Mouse (Mus musculus): Measurements from ENCODE around the gene Olfr287. TPM values are rescaled to one million over a fixed set of nuclear protein-coding genes. Genes with fewer than 3 reads are reported as not detected.

The Olfr287 gene
- not detected in 2 replicates for polyA plus RNA-seq (2015; fragmentation: Nextera tagmentation; extraction: Ambion mirVana)

DNA sequence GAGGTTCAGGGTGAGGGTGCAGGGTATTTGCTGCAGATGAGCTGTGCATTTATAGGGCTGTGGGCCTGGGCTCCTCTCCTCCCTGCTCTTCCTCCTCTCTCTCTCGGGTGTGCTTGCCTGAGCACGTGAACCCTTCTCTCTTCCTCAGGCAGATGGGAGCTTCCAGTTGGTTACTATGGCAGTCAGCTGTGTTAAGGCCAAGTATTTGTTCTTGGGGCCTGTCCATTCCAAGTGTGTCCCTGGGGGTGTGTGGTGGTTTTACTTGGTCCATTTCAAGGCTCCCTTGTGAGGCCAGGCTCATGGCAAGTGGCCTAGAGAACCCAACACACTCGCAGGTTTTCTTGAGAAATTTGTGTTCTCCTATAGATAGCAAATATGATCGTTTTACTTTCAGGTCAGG is at the start of gene Olfr287, which contains the start of gene Gm44579:
Gene Olfr287, minus strand, starts transcription at position 180 of the 400 bp plus-strand sequence.
Gene Gm44579, minus strand, starts transcription at position 101 of the 400 bp plus-strand sequence.

DNA sequence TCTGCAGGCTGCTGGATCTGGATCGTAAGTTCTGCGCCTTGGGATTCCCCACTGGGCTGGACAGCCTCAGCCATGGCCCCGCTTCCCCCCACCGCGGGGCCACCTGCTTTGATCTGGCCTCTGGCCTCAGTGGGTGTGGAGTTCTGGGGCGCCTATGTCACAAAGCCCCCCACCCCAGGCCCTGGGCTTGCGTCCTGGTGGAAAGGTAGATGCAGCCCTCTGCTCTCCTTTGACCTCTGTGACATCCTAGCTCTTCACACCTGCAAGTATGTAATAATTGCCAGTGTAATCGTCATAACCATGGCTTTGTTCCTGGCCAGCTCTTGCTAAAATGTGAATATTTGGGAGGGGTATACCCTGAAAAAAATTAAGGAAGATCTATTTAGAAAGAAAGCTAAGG is 36.3 kb upstream of the Olfr287 start, which contains the start of gene H1fnt:
Gene H1fnt, minus strand, starts transcription at position 101 of the 400 bp plus-strand sequence.

DNA sequence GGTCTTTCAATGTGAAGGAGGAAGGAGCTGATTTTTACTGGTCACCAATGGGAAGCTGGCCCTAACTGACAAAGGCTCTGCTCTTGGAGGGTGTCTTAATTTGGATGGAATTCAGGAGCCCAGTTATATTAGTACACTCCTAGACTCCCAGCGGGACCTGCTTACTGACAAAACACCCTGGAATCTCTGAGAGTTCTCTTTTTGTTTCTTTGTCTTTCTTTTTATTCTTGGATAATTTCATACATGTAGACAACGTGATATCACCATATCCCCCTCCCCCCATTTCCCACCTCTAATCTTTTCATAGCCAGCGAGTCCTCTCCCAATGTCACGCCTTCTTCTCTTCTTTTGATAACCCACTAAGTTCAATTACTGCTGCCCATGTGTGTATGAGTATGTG is 13.5 kb upstream of the Olfr287 start, which contains the start of gene Olfr286:
Gene Olfr286, minus strand, starts transcription at position 101 of the 400 bp plus-strand sequence.

GRCm38 (mm10) chr15:98195442-98195841 is 25.4 kb downstream of the Olfr287 start, which contains the start of gene Olfr288:
TSS of gene Olfr288 (minus strand) at chr15:98195542.

DNA sequence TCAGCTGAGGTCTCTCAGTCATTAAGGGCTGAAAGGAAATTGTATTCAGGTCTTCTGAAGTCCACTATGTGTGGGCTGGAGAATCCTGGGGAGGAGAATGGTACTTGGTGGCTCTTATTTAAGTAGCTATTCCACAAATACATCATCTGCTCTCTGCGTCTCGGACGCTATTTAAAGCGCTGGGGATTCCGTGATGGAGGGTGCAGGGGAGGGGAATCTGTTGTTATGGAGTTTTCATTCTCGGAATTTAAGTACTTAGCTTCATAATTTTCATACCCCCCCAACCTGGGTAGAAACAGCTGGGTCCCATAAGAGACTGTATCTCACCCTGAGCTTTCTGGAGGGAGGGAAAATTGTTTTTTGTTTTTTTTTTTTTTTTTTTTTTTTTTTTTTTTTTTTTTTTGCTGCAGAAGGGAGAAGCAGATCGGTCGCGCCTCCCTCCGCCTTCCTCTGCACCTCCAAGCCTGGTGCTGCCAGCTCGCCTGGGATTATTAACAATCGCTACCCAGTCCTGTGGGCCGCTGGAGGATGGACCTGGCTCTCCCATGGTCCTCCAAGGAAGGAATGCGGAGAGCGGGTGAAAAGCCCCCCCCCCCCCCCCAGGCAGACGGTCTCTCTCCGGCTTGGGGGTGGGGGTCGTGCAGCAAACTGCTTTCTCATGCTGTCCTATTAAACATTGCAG is 53.8 kb downstream of the Olfr287 start, which contains the start of gene Ccdc184:
Gene Ccdc184, plus strand, starts transcription at position 196 of the 682 bp plus-strand sequence.

DNA sequence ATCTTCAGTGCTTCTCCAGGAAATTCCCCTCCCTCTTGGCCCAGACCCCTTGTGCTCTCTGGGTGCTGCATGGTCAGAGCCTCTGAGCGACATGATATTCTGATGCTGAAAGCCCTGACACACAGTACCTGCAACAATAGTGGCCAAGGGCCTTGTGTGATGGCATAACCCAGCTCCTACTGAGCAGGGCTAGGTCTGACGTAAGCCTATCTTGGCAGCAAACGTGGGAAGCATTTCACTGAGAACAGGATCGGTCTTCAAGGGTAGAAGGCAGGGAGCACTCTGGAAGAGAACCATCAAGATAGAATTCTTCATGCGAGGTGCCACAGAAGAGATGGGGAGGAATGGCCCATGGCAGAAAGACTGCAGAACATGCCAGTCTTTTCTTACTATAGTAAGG is 55.3 kb downstream of the Olfr287 start, which contains the start of gene Asb8:
Gene Asb8, minus strand, starts transcription at position 101 of the 400 bp plus-strand sequence.

Other genes starting within 250 kb of the Olfr287 start
- 0.04 TPM in 1 of 2 replicates, not detected in the other for gene Col2a1, start 216.4 kb downstream of the Olfr287 start, polyA plus RNA-seq (2015; fragmentation: Nextera tagmentation; extraction: Ambion mirVana)
- gene Pfkm, start 128.5 kb downstream of the Olfr287 start, polyA plus RNA-seq (2015; fragmentation: Nextera tagmentation; extraction: Ambion mirVana), result 25.9 and 26.0 TPM in 2 replicates
- 16.4 and 18.6 TPM in 2 replicates for gene Senp1, start 127.3 kb downstream of the Olfr287 start, polyA plus RNA-seq (2015; fragmentation: Nextera tagmentation; extraction: Ambion mirVana)
- gene Asb8, start 55.4 kb downstream of the Olfr287 start, polyA plus RNA-seq (2015; fragmentation: Nextera tagmentation; extraction: Ambion mirVana), result 23.8 and 26.0 TPM in 2 replicates
- 0.07 TPM in 1 of 2 replicates, not detected in the other for gene Ccdc184, start 53.9 kb downstream of the Olfr287 start, polyA plus RNA-seq (2015; fragmentation: Nextera tagmentation; extraction: Ambion mirVana)
- not detected in 2 replicates for gene Olfr288, start 25.5 kb downstream of the Olfr287 start, polyA plus RNA-seq (2015; fragmentation: Nextera tagmentation; extraction: Ambion mirVana)
- not detected in 2 replicates for gene Gm44579, start 79 bp downstream of the Olfr287 start, polyA plus RNA-seq (2015; fragmentation: Nextera tagmentation; extraction: Ambion mirVana)
- not detected in 2 replicates for gene Olfr286, start 13.4 kb upstream of the Olfr287 start, polyA plus RNA-seq (2015; fragmentation: Nextera tagmentation; extraction: Ambion mirVana)
- not detected in 2 replicates for gene H1fnt, start 36.2 kb upstream of the Olfr287 start, polyA plus RNA-seq (2015; fragmentation: Nextera tagmentation; extraction: Ambion mirVana)
- gene Zfp641, start 75.1 kb upstream of the Olfr287 start, polyA plus RNA-seq (2015; fragmentation: Nextera tagmentation; extraction: Ambion mirVana), result 0.10 and 0.13 TPM in 2 replicates
- not detected in 2 replicates for gene Olfr285, start 96.3 kb upstream of the Olfr287 start, polyA plus RNA-seq (2015; fragmentation: Nextera tagmentation; extraction: Ambion mirVana)
- gene Olfr284, start 119.9 kb upstream of the Olfr287 start, polyA plus RNA-seq (2015; fragmentation: Nextera tagmentation; extraction: Ambion mirVana), result not detected in 2 replicates
- not detected in 2 replicates for gene Olfr283, start 159.9 kb upstream of the Olfr287 start, polyA plus RNA-seq (2015; fragmentation: Nextera tagmentation; extraction: Ambion mirVana)
- not detected in 2 replicates for gene Olfr282, start 210.2 kb upstream of the Olfr287 start, polyA plus RNA-seq (2015; fragmentation: Nextera tagmentation; extraction: Ambion mirVana)
- not detected in 2 replicates for gene Olfr281, start 231.5 kb upstream of the Olfr287 start, polyA plus RNA-seq (2015; fragmentation: Nextera tagmentation; extraction: Ambion mirVana)
- gene OR5BS1P, start 248.8 kb upstream of the Olfr287 start, polyA plus RNA-seq (2015; fragmentation: Nextera tagmentation; extraction: Ambion mirVana), result not detected in 2 replicates